ENCODE assay signal across 25 mouse cellular contexts in genomic region chr2:73580166-73580565, GRCm38 (mm10). TPM values are rescaled to one million over a fixed set of nuclear protein-coding genes. Genes with fewer than 3 reads are reported as not detected.
A peak's percentile ranks its signal among the peaks of the same experiment; 100 is the strongest.
DNase-seq lines count a peak whose midpoint lies in the region; ATAC-seq and TF ChIP-seq lines count a peak whose summit lies in the region.
"Had no signal": no experiment of that assay in that cellular context is flagged by ENCODE, and none has a peak within 500 bp of the region (broad histone marks: within the 10 kb centered on the region; RNA-seq: fewer than 3 reads in every experiment).

Chrna1 (minus strand) TSS chr2:73580338.

- 0 out of 2 replicates have a peak within 1 kb of the TSS, but pooled peaks have one; percentile 4 for H3K9ac ChIP-seq in limb, embryonic 13.5 days
- no peak within 1 kb of the TSS for H3K9ac ChIP-seq in midbrain, embryonic 16.5 days (ENCODE audit: low read depth, low read length)
- H3K9ac ChIP-seq: forebrain, embryonic 12.5 days; hindbrain, embryonic 13.5 days; intestine, embryonic 15.5 days had no signal

- 93% methylated on average over 9 of the region's 9 CpGs for WGBS in limb, embryonic 13.5 days
- WGBS in midbrain, embryonic 16.5 days: 92% methylated on average over 9 of the region's 9 CpGs

- peak; percentile 43 for DNase-seq in gastrocnemius, adult 2 months
- no peak for DNase-seq in gastrocnemius, postnatal 36 days
- DNase-seq in gastrocnemius, postnatal 25 days: peak; percentile 26
- DNase-seq in retina, postnatal 1 day: no peak
- DNase-seq: adrenal gland, postnatal 14 days; cerebellum, adult 11-12 months; cerebellum, adult 9-10 months; cerebellum, postnatal 36 days; heart, adult 18-20 months; heart, postnatal 10 days; heart, postnatal 4 days had no signal

- peak; percentile 48; the same call in 1 of the 2 replicates for ATAC-seq in limb, embryonic 13.5 days (ENCODE audit: low FRiP score, low read depth)
- no peak for ATAC-seq in midbrain, embryonic 16.5 days
- no peak for ATAC-seq in inflammation-experienced regulatory T-cells, adult 6 months
- ATAC-seq: activated CD4-positive, CD25-positive, alpha-beta regulatory T cell, adult 4 months; forebrain, embryonic 16.5 days; hindbrain, postnatal 0 days; intestine, embryonic 15.5 days had no signal

- peaks cover 17% of the 10 kb centered on the region for H3K79me3 ChIP-seq in C2C12 (ENCODE audit: low read depth)

- peaks cover 15% of the 10 kb centered on the region for H3K4me1 ChIP-seq in limb, embryonic 13.5 days
- no peaks in the 10 kb centered on the region; the same call in 1 of the 2 replicates for H3K4me1 ChIP-seq in midbrain, embryonic 16.5 days (ENCODE audit: control insufficient read depth, insufficient read depth, low read length)
- H3K4me1 ChIP-seq: intestine, embryonic 15.5 days had no signal

- peak within 1 kb of the TSS; percentile 28 for H3ac ChIP-seq in C2C12 (ENCODE audit: control insufficient read depth, insufficient read length, low read depth)

- H3K4me2 ChIP-seq in limb, embryonic 13.5 days (replicated peaks): no peak within 1 kb of the TSS
- no peak within 1 kb of the TSS for H3K4me2 ChIP-seq in midbrain, embryonic 16.5 days (ENCODE audit: low read length)
- H3K4me2 ChIP-seq: forebrain, embryonic 12.5 days; hindbrain, embryonic 13.5 days; intestine, embryonic 15.5 days had no signal

- H3K27ac ChIP-seq in gastrocnemius, adult 2 months: peak within 1 kb of the TSS; percentile 4; the same call in 1 of the 2 replicates
- H3K27ac ChIP-seq in limb, embryonic 13.5 days: 0 out of 2 replicates have a peak within 1 kb of the TSS, but pooled peaks have one; percentile 3
- no peak within 1 kb of the TSS for H3K27ac ChIP-seq in midbrain, embryonic 16.5 days (ENCODE audit: low read length)
- H3K27ac ChIP-seq: forebrain, embryonic 12.5 days; heart, embryonic 10.5 days; hindbrain, embryonic 13.5 days; hindbrain, postnatal 0 days; intestine, embryonic 15.5 days had no signal

- no peaks in the 10 kb centered on the region for H3K9me3 ChIP-seq in limb, embryonic 13.5 days
- no peaks in the 10 kb centered on the region for H3K9me3 ChIP-seq in midbrain, embryonic 16.5 days (replicated peaks; ENCODE audit: control insufficient read depth, low read length, poor library complexity, severe bottlenecking)
- H3K9me3 ChIP-seq: forebrain, embryonic 12.5 days; heart, embryonic 10.5 days; hindbrain, embryonic 13.5 days; intestine, embryonic 15.5 days had no signal

- H3K27me3 ChIP-seq in C2C12 (ENCODE audit: control insufficient read depth, insufficient read depth, insufficient read length): no peaks in the 10 kb centered on the region
- no peaks in the 10 kb centered on the region for H3K27me3 ChIP-seq in limb, embryonic 13.5 days
- peaks cover 4% of the 10 kb centered on the region; the same call in 1 of the 2 replicates for H3K27me3 ChIP-seq in midbrain, embryonic 16.5 days (ENCODE audit: control insufficient read depth, insufficient read depth, low read depth, low read length)
- H3K27me3 ChIP-seq: CH12.LX; forebrain, embryonic 12.5 days; intestine, embryonic 15.5 days; Patski had no signal

- TF ChIP-seq CTCF in gastrocnemius, adult 2 months (IDR thresholded peaks at IDR 0.05): no peak
- TF ChIP-seq CTCF in C2C12 (IDR thresholded peaks at IDR 0.05; ENCODE audit: control insufficient read depth, insufficient read depth, insufficient read length): no peak

- peaks cover 39% of the 10 kb centered on the region for H3K79me2 ChIP-seq in C2C12 (ENCODE audit: control insufficient read depth, insufficient read depth)

- intact Hi-C loops in gastrocnemius, adult 2 months (cut with DNase I): loop anchor here (5.0 to 10.0 kb wide), 2 partner anchors 167 to 415 kb away; no protein-coding TSS in a partner anchor
- intact Hi-C loops in gastrocnemius, postnatal 36 days (cut with DNase I): loop anchor here (5.0 kb wide), 1 partner anchor 1092 kb away; no protein-coding TSS in a partner anchor

- H3K4me3 ChIP-seq in gastrocnemius, adult 2 months: peak within 1 kb of the TSS; percentile 38
- peak within 1 kb of the TSS; percentile 29 for H3K4me3 ChIP-seq in C2C12 (ENCODE audit: insufficient read depth, poor library complexity, severe bottlenecking)
- H3K4me3 ChIP-seq in limb, embryonic 13.5 days: no peak within 1 kb of the TSS
- no peak within 1 kb of the TSS for H3K4me3 ChIP-seq in midbrain, embryonic 16.5 days (ENCODE audit: low read depth, low read length)
- H3K4me3 ChIP-seq: forebrain, embryonic 12.5 days; heart, embryonic 10.5 days; hindbrain, embryonic 13.5 days; intestine, embryonic 15.5 days had no signal

- H3K36me3 ChIP-seq in C2C12 (ENCODE audit: control insufficient read depth, insufficient read depth): no peaks in the 10 kb centered on the region
- no peaks in the 10 kb centered on the region for H3K36me3 ChIP-seq in limb, embryonic 13.5 days
- no peaks in the 10 kb centered on the region for H3K36me3 ChIP-seq in midbrain, embryonic 16.5 days (ENCODE audit: control insufficient read depth, insufficient read depth, low read length)
- H3K36me3 ChIP-seq: forebrain, embryonic 12.5 days; heart, embryonic 10.5 days; hindbrain, embryonic 13.5 days; intestine, embryonic 15.5 days had no signal

TF ChIP-seq in C2C12, 6 proteins besides CTCF, POLR2A, EP300 and RAD21:
- TF ChIP-seq USF1 (IDR thresholded peaks at IDR 0.05; ENCODE audit: low read depth): peak; percentile 32
- peak; percentile 100 for TF ChIP-seq MYOD1 (IDR thresholded peaks at IDR 0.05; ENCODE audit: control insufficient read depth, insufficient read length, low read depth)
- peak; percentile 55 for TF ChIP-seq MAX (IDR thresholded peaks at IDR 0.05)
- no peak for TF ChIP-seq MYOG (IDR thresholded peaks at IDR 0.05; ENCODE audit: control insufficient read depth, extremely low read depth, insufficient read length)
- TF ChIP-seq FOSL1 (IDR thresholded peaks at IDR 0.05; ENCODE audit: insufficient read depth, low read length, poor library complexity, severe bottlenecking): peak; percentile 49
- TF ChIP-seq CEBPB (IDR thresholded peaks at IDR 0.05; ENCODE audit: low read depth): peak; percentile 68

RNA-seq across cellular contexts. Expression of gene Chrna1, which starts in this region (rescaled TPM):
- 1 to 10 TPM; 4.5 to 6.2 TPM for total RNA-seq in gastrocnemius, adult 2 months (2021)
- 1 to 10 TPM; 6.6 to 6.8 TPM for total RNA-seq in gastrocnemius, postnatal 36 days (2021)
- polyA plus RNA-seq in C2C12 (2012; fragmentation: generic; extraction: Trizol): 105 TPM
- total RNA-seq in gastrocnemius, postnatal 25 days (2021): 1 to 10 TPM; 7.6 to 9.0 TPM
- 13.8 and 14.4 TPM in 2 replicates for polyA plus RNA-seq in limb, embryonic 13.5 days (2015; fragmentation: Nextera tagmentation; extraction: Ambion mirVana)
- polyA plus RNA-seq in midbrain, embryonic 16.5 days (2015; fragmentation: Nextera tagmentation; extraction: Ambion mirVana): 0.15 and 0.24 TPM in 2 replicates
- polyA plus RNA-seq in inflammation-experienced regulatory T-cells, adult 6 months (2017; shearing (Covaris generic)): not detected
- total RNA-seq: adrenal gland, adult 18-20 months; adrenal gland, postnatal 14 days; CH12.LX; heart, postnatal 10 days; hindbrain, postnatal 0 days had no signal
- polyA plus RNA-seq: activated CD4-positive, CD25-positive, alpha-beta regulatory T cell, adult 4 months had no signal

Comparison
In these comparisons a context has a peak if more than half of its experiments do, and no peak if none do; other contexts are left out.
1. RNA of gene Chrna1 (polyA plus RNA-seq): 105 TPM in C2C12 (single experiment) and 13.8 to 14.4 TPM in limb, embryonic 13.5 days; 0.15 to 0.24 TPM in midbrain, embryonic 16.5 days and not detected in inflammation-experienced regulatory T-cells, adult 6 months; every median in the first group is over 10 times any median in the second.
2. DNase-seq: peak in gastrocnemius, adult 2 months (single experiment) and gastrocnemius, postnatal 25 days (single experiment); none in gastrocnemius, postnatal 36 days (0 of 2) and retina, postnatal 1 day (single experiment).
3. H3K4me3 ChIP-seq: peak in gastrocnemius, adult 2 months (single experiment) and C2C12 (single experiment); none in limb, embryonic 13.5 days (single experiment) and midbrain, embryonic 16.5 days (single experiment).